29 mouse cellular contexts compared by ENCODE assay signal in genomic region chr1:63140231-63140630, GRCm38 (mm10). TPM values are rescaled to one million over a fixed set of nuclear protein-coding genes. Genes with fewer than 3 reads are reported as not detected.
DNase-seq lines count a peak whose midpoint lies in the region; ATAC-seq and TF ChIP-seq lines count a peak whose summit lies in the region.
"Had no signal": no experiment of that assay in that cellular context is flagged by ENCODE, and none has a peak within 500 bp of the region (broad histone marks: within the 10 kb centered on the region; RNA-seq: fewer than 3 reads in every experiment).

No protein-coding gene starts in this region.

- H3K4me2 ChIP-seq in midbrain, embryonic 15.5 days = no peak overlapping the region
- H3K4me2 ChIP-seq: embryonic facial prominence, embryonic 13.5 days; embryonic facial prominence, embryonic 15.5 days; forebrain, embryonic 12.5 days had no signal

- no peak overlapping the region for H3K4me3 ChIP-seq in MEL (ENCODE audit: control insufficient read depth in 1 of 2, insufficient read depth in 1 of 2, low read depth in 2 of 2, low read length in 2 of 2)
- no peak overlapping the region for H3K4me3 ChIP-seq in midbrain, embryonic 15.5 days
- H3K4me3 ChIP-seq: embryonic facial prominence, embryonic 13.5 days; embryonic facial prominence, embryonic 15.5 days; erythroblast, embryonic 14.5 days; forebrain, embryonic 10.5 days; forebrain, embryonic 12.5 days had no signal

- WGBS in midbrain, embryonic 15.5 days = 96% methylated on average over 13 of the region's 13 CpGs

- no peaks in the 10 kb centered on the region for H3K27me3 ChIP-seq in MEL (ENCODE audit: control insufficient read depth in 1 of 2, insufficient read depth in 2 of 2, low read length in 2 of 2)
- H3K27me3 ChIP-seq in midbrain, embryonic 15.5 days (replicated peaks) = no peaks in the 10 kb centered on the region
- H3K27me3 ChIP-seq: CH12.LX; embryonic facial prominence, embryonic 13.5 days; embryonic facial prominence, embryonic 15.5 days; forebrain, embryonic 12.5 days had no signal

- TF ChIP-seq CTCF in MEL (IDR thresholded peaks at IDR 0.05 in 2 of 3, conservative IDR thresholded peaks at IDR 0.05 in 1 of 3; ENCODE audit: control insufficient read depth in 1 of 3, insufficient read depth in 1 of 3, low read depth in 2 of 3, low read length in 3 of 3, poor library complexity in 1 of 3, severe bottlenecking in 1 of 3) = no peak

- no peak for TF ChIP-seq POLR2A in MEL (IDR thresholded peaks at IDR 0.05; ENCODE audit: control insufficient read depth in 1 of 2, insufficient read depth in 1 of 2, low read depth in 1 of 2, low read length in 2 of 2, poor library complexity in 1 of 2)

- no peak for TF ChIP-seq EP300 in MEL (IDR thresholded peaks at IDR 0.05; ENCODE audit: low read depth in 1 of 2, low read length in 2 of 2)

- H3K27ac ChIP-seq in MEL (ENCODE audit: control insufficient read depth, low read depth, low read length) = no peak overlapping the region
- no peak overlapping the region for H3K27ac ChIP-seq in midbrain, embryonic 15.5 days
- H3K27ac ChIP-seq: embryonic facial prominence, embryonic 13.5 days; embryonic facial prominence, embryonic 15.5 days; forebrain, embryonic 10.5 days; forebrain, embryonic 12.5 days had no signal

- H3K36me3 ChIP-seq in MEL (ENCODE audit: control insufficient read depth in 1 of 2, insufficient read depth in 2 of 2, low read length in 2 of 2) = peaks cover 2 to 15% of the 10 kb centered on the region in 2 experiments; a peak in 3 of 4 replicates
- peaks cover 19% of the 10 kb centered on the region; the same call in 1 of the 2 replicates for H3K36me3 ChIP-seq in midbrain, embryonic 15.5 days (replicated peaks)

- DNase-seq in heart, adult 11 months = peak; percentile 25
- no peak for DNase-seq in heart, adult 9 months (ENCODE audit: low spot score in 2 of 2)
- peak; percentile 86 for DNase-seq in ES-CJ7 (ENCODE audit: low read depth, low spot score)
- no peak for DNase-seq in MEL (ENCODE audit: low read depth, low spot score)
- DNase-seq in ZHBTc4 (ENCODE audit: low read depth, low spot score) = peak; percentile 79
- no peak for DNase-seq in frontal cortex, postnatal 10 days (ENCODE audit: low spot score in 2 of 2)
- DNase-seq: adrenal gland, adult 2 months; adrenal gland, postnatal 10 days; adrenal gland, postnatal 25 days; B cell, adult 2 months; cerebellum, adult 11 months; cerebellum, adult 18-20 months; cerebellum, adult 8-10 months; cerebellum, adult 9-11 months; cerebellum, postnatal 14 days; cerebellum, postnatal 36 days; embryo, embryonic 11 days had no signal

- H3K4me1 ChIP-seq in MEL (ENCODE audit: control insufficient read depth in 1 of 2, insufficient read depth in 2 of 2, low read length in 2 of 2) = no peaks in the 10 kb centered on the region
- no peaks in the 10 kb centered on the region for H3K4me1 ChIP-seq in midbrain, embryonic 15.5 days
- H3K4me1 ChIP-seq: embryonic facial prominence, embryonic 13.5 days; embryonic facial prominence, embryonic 15.5 days; forebrain, embryonic 10.5 days; forebrain, embryonic 12.5 days had no signal

- H3K79me2 ChIP-seq in MEL (ENCODE audit: control insufficient read depth, insufficient read depth, low read length, poor library complexity) = no peaks in the 10 kb centered on the region

- H3K9me3 ChIP-seq in MEL (replicated peaks; ENCODE audit: insufficient read depth, low read length) = no peaks in the 10 kb centered on the region
- H3K9me3 ChIP-seq in midbrain, embryonic 15.5 days = no peaks in the 10 kb centered on the region
- H3K9me3 ChIP-seq: embryonic facial prominence, embryonic 13.5 days; embryonic facial prominence, embryonic 15.5 days; forebrain, embryonic 10.5 days; forebrain, embryonic 12.5 days; G1E had no signal

- no peak for ATAC-seq in inflammation-experienced regulatory T-cells, adult 6 months
- ATAC-seq in midbrain, embryonic 15.5 days (replicated peaks) = no peak
- ATAC-seq: CD4-positive, CD25-positive, alpha-beta regulatory T cell, adult 4 months; forebrain, embryonic 14.5 days; forebrain, embryonic 16.5 days had no signal

- TF ChIP-seq RAD21 in MEL (IDR thresholded peaks at IDR 0.05; ENCODE audit: low read depth, low read length) = no peak

- H3K9ac ChIP-seq in MEL (ENCODE audit: control insufficient read depth, low read depth, low read length, poor library complexity, severe bottlenecking) = no peak overlapping the region
- H3K9ac ChIP-seq in midbrain, embryonic 15.5 days = no peak overlapping the region
- H3K9ac ChIP-seq: embryonic facial prominence, embryonic 13.5 days; embryonic facial prominence, embryonic 15.5 days; forebrain, embryonic 12.5 days had no signal

TF ChIP-seq in MEL, 35 proteins besides CTCF, POLR2A, EP300 and RAD21:
- TF ChIP-seq POLR2AphosphoS5 (IDR thresholded peaks at IDR 0.05; ENCODE audit: borderline replicate concordance, low read depth, low read length) (no peak), ZNF384 (IDR thresholded peaks at IDR 0.05; ENCODE audit: low read depth, low read length) (peak; percentile 30; the same call in 1 of the 2 replicates)
TF ChIP-seq in MEL: peak in this region for 1.

RNA-seq across cellular contexts. Expression of gene Ino80d, which starts 25.8 kb away (rescaled TPM):
- total RNA-seq in MEL (2012; rRNA removed) = 4.0 and 4.3 TPM in 2 replicates
- polyA plus RNA-seq in MEL (2012; ENCODE audit: insufficient read depth in 1 of 2, insufficient read length in 2 of 2, low read depth in 1 of 2, low replicate concordance in 2 of 2, missing spikeins in 1 of 2) = 1 to 10 TPM in 1 of 2 experiments, not detected in 1; 5.8 TPM
- 10 to 100 TPM; 17.3 to 27.5 (median 19.9) TPM for polyA plus RNA-seq in inflammation-experienced regulatory T-cells, adult 6 months (2017; shearing (Covaris generic))
- 10.3 and 12.7 TPM in 2 replicates for polyA plus RNA-seq in midbrain, embryonic 15.5 days (2015; fragmentation: Nextera tagmentation; extraction: Ambion mirVana)

RNA-seq across cellular contexts. Expression of gene Eef1b2, which starts 36.4 kb away (rescaled TPM):
- total RNA-seq in MEL (2012; rRNA removed) = 1,600 and 1,846 TPM in 2 replicates
- 1,000 to 10,000 TPM; 1,696 to 2,991 TPM for polyA plus RNA-seq in MEL (2012; ENCODE audit: insufficient read depth in 1 of 2, insufficient read length in 2 of 2, low read depth in 1 of 2, low replicate concordance in 2 of 2, missing spikeins in 1 of 2)
- polyA plus RNA-seq in inflammation-experienced regulatory T-cells, adult 6 months (2017; shearing (Covaris generic)) = 1,000 to 10,000 TPM in 2 of 3 experiments, 100 to 1,000 TPM in 1; 826 to 1,123 (median 1,047) TPM
- 446 and 479 TPM in 2 replicates for polyA plus RNA-seq in midbrain, embryonic 15.5 days (2015; fragmentation: Nextera tagmentation; extraction: Ambion mirVana)

RNA-seq across cellular contexts. Expression of gene Ndufs1, which starts 36.4 kb away (rescaled TPM):
- 124 and 141 TPM in 2 replicates for total RNA-seq in MEL (2012; rRNA removed)
- polyA plus RNA-seq in MEL (2012; ENCODE audit: insufficient read depth in 1 of 2, insufficient read length in 2 of 2, low read depth in 1 of 2, low replicate concordance in 2 of 2, missing spikeins in 1 of 2) = 100 to 1,000 TPM; 139 to 163 TPM
- polyA plus RNA-seq in inflammation-experienced regulatory T-cells, adult 6 months (2017; shearing (Covaris generic)) = 100 to 1,000 TPM; 101 to 116 (median 108) TPM
- 132 and 136 TPM in 2 replicates for polyA plus RNA-seq in midbrain, embryonic 15.5 days (2015; fragmentation: Nextera tagmentation; extraction: Ambion mirVana)

Comparison
In these comparisons a context has a peak if more than half of its experiments do, and no peak if none do; other contexts are left out.
1. DNase-seq: peak in heart, adult 11 months (single experiment), ES-CJ7 (single experiment) and ZHBTc4 (single experiment); none in heart, adult 9 months (0 of 2), MEL (single experiment) and frontal cortex, postnatal 10 days (0 of 2).